Mouse (Mus musculus) lung, embryonic 15.5 days (tissue): ENCODE measurements around the gene Hes3. TPM values are rescaled to one million over a fixed set of nuclear protein-coding genes. Genes with fewer than 3 reads are reported as not detected.

Experiments used
- ATAC-seq: fragments of 200-750 bp; cut with Nextera tagmentation; 2 replicates; pipeline ENCODE4 v1.8.0; 2017; ENCODE audit warnings: moderate number of reproducible peaks, borderline replicate concordance; ENCODE audit not compliant: low FRiP score, low TSS enrichment; ENCODE audit errors: extremely low read depth
- H3K27ac ChIP-seq: fragments of 300-500 bp; sonication (generic); 2 replicates; pipeline ENCODE4 v1.5.1; 2015; ENCODE audit warnings: moderate library complexity, mild to moderate bottlenecking, inconsistent platforms
- H3K27me3 ChIP-seq: fragments of 300-500 bp; sonication (generic); 2 replicates; pipeline ENCODE4 v1.6.1; 2015; ENCODE audit warnings: inconsistent platforms
- H3K36me3 ChIP-seq: fragments of 300-500 bp; sonication (generic); 2 replicates; pipeline ENCODE4 v1.6.1; 2015; ENCODE audit warnings: inconsistent platforms
- H3K4me1 ChIP-seq: fragments of 300-500 bp; sonication (generic); 2 replicates; pipeline ENCODE4 v1.6.1; 2015; ENCODE audit warnings: inconsistent platforms
- H3K4me2 ChIP-seq: fragments of 300-500 bp; sonication (generic); 2 replicates; pipeline ENCODE4 v1.6.1; 2015; ENCODE audit warnings: inconsistent platforms, mild to moderate bottlenecking, moderate library complexity
- H3K4me3 ChIP-seq: fragments of 300-500 bp; sonication (generic); 2 replicates; pipeline ENCODE4 v1.5.1; 2015; ENCODE audit warnings: mild to moderate bottlenecking, inconsistent platforms
- H3K9ac ChIP-seq: fragments of 300-500 bp; sonication (generic); 2 replicates; pipeline ENCODE4 v1.6.1; 2015; ENCODE audit warnings: inconsistent platforms
- H3K9me3 ChIP-seq: fragments of 300-500 bp; sonication (generic); 2 replicates; pipeline ENCODE4 v1.6.1; 2016; ENCODE audit warnings: inconsistent platforms
- WGBS: fragments of 180-500 bp; shearing (Covaris S2); methylation state at CpG from one replicate; pipeline ENCODE4 v1.1.7; 2015; 5-methylcytosine and 5-hydroxymethylcytosine counted together
- polyA plus RNA-seq: library from polyadenylated mRNA; unstranded; fragments of >200 nt; fragmentation: Nextera tagmentation; extraction: Ambion mirVana; gene quantifications from 2 replicates; pipeline ENCODE4 v1.2.1, GENCODE M21; 2015

The Hes3 gene
- polyA plus RNA-seq, 1 experiment from 2014 or later, result not detected

DNA sequence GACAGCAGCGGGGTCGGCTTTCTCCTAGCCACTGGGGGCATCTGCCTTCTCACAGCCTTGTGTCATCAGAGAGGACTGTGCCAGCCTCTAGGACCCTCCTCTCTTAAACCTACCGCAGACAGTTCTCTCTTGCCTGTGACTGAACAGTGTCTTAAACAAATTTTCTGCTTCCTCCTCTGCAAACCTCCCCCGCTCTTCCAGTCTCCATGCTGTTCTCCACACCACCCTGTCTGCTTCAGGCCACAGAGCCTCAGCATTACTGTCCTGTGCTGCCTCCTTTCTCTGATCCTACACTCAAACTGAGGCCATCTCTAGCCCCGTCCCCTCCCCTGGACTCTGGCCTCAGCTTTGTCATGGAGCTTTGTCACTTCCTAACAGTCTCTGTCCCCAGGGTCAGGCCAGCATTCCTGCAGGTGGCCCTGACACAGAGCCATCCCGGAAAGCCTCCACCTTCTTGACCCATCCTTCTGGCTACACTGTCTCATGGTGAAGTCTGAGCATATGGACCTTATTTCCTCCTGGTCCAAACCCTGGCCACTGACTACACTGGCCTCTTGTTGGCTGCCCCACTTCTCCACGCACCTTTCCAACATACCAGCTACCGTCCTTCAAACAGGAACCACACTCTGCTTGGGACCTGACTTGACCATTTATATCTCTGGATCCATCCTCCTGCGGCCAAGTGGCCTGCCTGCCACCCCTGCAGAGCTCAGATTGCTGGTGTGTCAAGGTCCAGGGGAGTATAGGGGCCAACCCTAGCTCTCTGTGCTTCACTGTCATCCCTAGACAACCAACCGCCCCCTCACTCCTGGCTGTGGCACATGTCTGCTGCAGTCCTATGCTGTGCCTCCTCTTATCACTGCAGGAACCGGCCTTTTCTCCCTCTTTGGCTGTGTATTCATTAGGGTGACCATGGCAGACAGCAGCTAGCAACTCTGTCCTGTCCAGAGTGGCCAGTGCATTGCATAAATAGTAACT lies 46.6 kb downstream of the Hes3 start:
- Histone ChIP-seq H3K27me3 (no peaks in the 10 kb centered on the region), H3K4me2 (no peak overlapping the region), H3K4me3 (no peak overlapping the region), H3K9ac (no peak overlapping the region), H3K36me3 (no peaks in the 10 kb centered on the region), H3K9me3 (no peaks in the 10 kb centered on the region), H3K4me1 (no peaks in the 10 kb centered on the region), H3K27ac (no peak overlapping the region)
- no peak for ATAC-seq
- 77% methylated on average over 11 of the region's 11 CpGs for WGBS

DNA sequence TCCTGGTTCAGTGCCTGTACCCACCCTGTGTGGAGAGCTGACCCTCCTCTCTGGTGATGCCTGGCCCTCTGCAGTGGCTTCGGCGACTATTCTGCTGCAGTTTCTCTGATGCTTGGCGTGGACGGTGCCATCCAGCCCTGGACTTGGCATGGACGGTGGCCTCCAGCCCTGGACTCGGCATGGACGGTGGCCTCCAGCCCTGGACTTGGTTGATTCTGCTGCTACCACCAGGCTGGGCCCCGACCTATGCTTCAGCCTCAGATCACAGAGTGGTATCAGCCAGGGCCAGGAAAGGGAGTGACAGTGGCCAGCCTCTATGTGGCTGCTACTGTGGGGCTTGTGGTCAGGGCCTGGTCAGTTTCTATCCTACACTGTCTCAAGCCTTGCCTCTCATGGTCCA lies 47.5 kb downstream of the Hes3 start:
- no peak for ATAC-seq
- WGBS, result 90% methylated on average over 8 of the region's 8 CpGs
- H3K4me3 ChIP-seq, result no peak overlapping the region
- H3K9ac ChIP-seq, result no peak overlapping the region
- no peaks in the 10 kb centered on the region for H3K4me1 ChIP-seq
- no peak overlapping the region for H3K27ac ChIP-seq
- H3K9me3 ChIP-seq, result no peaks in the 10 kb centered on the region
- H3K36me3 ChIP-seq, result no peaks in the 10 kb centered on the region
- no peak overlapping the region for H3K4me2 ChIP-seq
- H3K27me3 ChIP-seq, result no peaks in the 10 kb centered on the region

DNA sequence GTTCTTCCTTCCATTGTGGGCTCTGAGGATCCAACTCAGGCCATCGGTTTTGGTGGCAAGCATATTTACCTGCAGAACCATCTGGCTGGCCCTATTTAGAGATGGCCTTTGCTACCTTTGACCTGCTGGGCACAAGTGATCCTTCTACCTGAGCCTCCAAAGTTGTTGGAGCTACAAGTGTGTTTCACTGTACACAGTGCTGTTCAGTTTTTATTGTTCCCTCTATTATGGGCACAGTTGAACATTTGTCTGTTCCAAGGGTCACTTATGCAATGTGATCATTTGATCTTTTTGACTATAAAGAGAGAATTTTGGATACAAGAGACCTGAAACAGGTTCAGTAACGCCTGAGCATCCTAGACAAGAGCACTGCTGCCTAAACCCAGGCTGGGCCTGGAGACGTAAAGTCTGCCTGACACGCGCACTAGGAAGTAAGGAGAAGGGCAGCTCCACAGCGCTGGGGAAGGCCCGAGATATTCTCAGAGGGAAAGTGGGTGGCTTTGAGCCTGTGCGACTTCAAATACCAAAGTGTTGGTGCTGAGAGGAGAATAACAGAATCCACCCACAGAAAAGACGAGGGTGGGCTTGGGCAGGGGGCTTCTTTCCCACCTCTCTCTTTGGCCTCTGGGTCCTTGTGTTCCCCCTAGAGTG lies 48.1 kb downstream of the Hes3 start:
- Histone ChIP-seq H3K4me3 (no peak overlapping the region), H3K36me3 (no peaks in the 10 kb centered on the region), H3K27me3 (no peaks in the 10 kb centered on the region), H3K4me2 (no peak overlapping the region), H3K4me1 (no peaks in the 10 kb centered on the region), H3K9me3 (no peaks in the 10 kb centered on the region), H3K27ac (no peak overlapping the region), H3K9ac (no peak overlapping the region)
- ATAC-seq, result no peak
- 80% methylated on average over 9 of the region's 9 CpGs for WGBS

DNA sequence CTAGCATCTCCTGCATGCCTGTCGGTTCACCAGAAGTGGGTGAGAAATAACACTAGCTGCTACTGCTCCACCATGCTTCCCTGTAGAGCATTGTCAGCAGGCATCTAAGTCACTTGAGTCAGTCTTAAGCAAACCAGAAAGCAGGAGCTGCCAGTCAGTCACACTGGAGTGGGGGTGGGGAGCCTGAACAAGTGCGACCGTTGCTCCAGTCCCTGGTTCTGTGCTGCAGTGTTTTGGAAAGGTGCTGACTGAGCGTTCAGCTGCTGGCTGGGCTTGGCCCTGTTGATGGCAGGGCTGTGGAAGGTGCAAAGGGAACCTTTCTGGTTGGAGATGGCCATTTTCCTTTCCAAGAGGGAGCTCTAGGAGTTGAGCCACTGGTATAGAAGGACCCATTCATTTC lies 51.5 kb downstream of the Hes3 start:
- no peaks in the 10 kb centered on the region for H3K27me3 ChIP-seq
- H3K4me2 ChIP-seq, result no peak overlapping the region
- H3K4me3 ChIP-seq, result no peak overlapping the region
- no peaks in the 10 kb centered on the region for H3K4me1 ChIP-seq
- no peaks in the 10 kb centered on the region for H3K9me3 ChIP-seq
- no peak overlapping the region for H3K27ac ChIP-seq
- no peaks in the 10 kb centered on the region for H3K36me3 ChIP-seq
- ATAC-seq, result no peak
- H3K9ac ChIP-seq, result no peak overlapping the region
- WGBS, result 61% methylated on average over 4 of the region's 4 CpGs

Other genes starting within 250 kb of the Hes3 start
- gene Plekhg5, start 219.2 kb downstream of the Hes3 start, polyA plus RNA-seq, result 18.9 and 22.3 TPM in 2 replicates
- 1.1 and 1.5 TPM in 2 replicates for gene Tnfrsf25, start 175.7 kb downstream of the Hes3 start, polyA plus RNA-seq
- 11.4 and 13.4 TPM in 2 replicates for gene Espn, start 139.3 kb downstream of the Hes3 start, polyA plus RNA-seq
- 0.26 and 0.61 TPM in 2 replicates for gene Hes2, start 132.8 kb downstream of the Hes3 start, polyA plus RNA-seq
- gene Acot7, start 113.5 kb downstream of the Hes3 start, polyA plus RNA-seq, result 67.6 and 72.5 TPM in 2 replicates
- gene Gpr153, start 17.4 kb downstream of the Hes3 start, polyA plus RNA-seq, result 14.9 and 15.2 TPM in 2 replicates
- gene Icmt, start 5.6 kb upstream of the Hes3 start, polyA plus RNA-seq, result 25.2 and 26.0 TPM in 2 replicates
- 2.9 and 3.3 TPM in 2 replicates for gene Rnf207, start 27.3 kb upstream of the Hes3 start, polyA plus RNA-seq
- gene Rpl22, start 34.1 kb upstream of the Hes3 start, polyA plus RNA-seq, result 354 and 364 TPM in 2 replicates
- 0.03 and 0.10 TPM in 2 replicates for gene Chd5, start 47.0 kb upstream of the Hes3 start, polyA plus RNA-seq
- 3.2 and 3.3 TPM in 2 replicates for gene Nphp4, start 185.0 kb upstream of the Hes3 start, polyA plus RNA-seq
- 5.4 and 7.3 TPM in 2 replicates for gene Kcnab2, start 186.2 kb upstream of the Hes3 start, polyA plus RNA-seq